Mouse (Mus musculus) ES-CJ7 (cell line): ENCODE results near the gene Tor2a.

Experiments
- DNase-seq: peaks from one replicate; pipeline ENCODE4 v3.0.0; 2011; ENCODE audit warnings: low read depth, low spot score

Tor2a gene

DNA sequence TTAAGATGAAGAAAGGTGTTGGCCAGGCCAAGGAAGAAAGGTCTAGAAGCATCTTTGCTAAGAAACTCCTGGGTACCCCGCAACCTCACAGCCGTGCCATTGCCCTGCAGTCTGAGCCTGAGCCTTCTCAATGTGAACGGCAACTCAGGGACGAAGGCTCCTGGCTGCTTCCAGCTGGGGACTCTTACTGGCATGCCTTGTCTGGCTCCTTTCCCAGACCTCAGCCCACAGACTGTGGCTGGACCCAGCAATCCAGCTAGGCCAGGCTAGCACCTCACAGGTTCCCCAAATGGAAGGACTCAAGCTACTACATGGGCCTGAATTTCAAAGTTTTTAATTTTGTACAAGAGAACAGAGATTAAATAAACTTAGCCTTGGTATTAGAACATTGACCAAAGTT is 4.8 kb downstream of the Tor2a start:
- DNase-seq, result no peak

DNA sequence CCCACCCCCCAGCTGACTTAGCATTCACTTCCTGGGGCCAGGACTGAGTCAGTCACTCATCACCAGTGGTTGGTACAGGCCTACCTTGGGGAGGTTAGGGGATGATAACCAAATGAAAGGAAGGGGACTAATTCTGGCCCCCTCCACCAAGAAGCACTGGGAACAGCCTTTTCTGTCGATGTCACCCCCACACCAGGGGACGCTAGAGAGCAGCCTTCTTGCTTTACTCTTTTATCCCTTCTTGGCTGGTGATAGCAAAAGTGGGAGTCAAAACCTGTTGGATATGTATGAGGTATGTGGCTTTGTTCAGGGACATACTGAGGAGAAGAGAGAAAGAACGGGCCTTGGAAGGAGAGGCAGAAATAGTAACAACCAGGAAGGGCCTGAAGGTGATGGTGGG is 6.3 kb downstream of the Tor2a start:
- no peak for DNase-seq

DNA sequence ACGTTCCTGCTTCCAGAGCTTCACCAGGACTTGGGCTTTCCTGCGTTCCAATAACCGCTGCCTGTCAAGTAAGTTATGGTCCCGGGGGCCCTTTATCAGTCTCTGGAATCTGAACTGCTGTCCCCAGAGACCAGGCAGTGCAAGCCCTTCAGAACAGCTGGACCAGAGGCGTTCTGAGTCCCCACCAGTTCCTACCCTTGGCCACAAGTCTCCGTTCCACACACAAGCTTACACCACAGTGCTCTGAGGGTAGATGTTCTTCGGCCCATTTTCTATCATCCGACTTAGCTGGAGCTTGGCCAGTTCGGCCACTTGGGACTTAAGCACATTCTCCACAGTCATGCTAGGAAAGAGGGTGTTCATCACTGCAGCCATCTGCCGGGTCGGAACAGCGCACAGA is 10.2 kb downstream of the Tor2a start:
- DNase-seq, result no peak

DNA sequence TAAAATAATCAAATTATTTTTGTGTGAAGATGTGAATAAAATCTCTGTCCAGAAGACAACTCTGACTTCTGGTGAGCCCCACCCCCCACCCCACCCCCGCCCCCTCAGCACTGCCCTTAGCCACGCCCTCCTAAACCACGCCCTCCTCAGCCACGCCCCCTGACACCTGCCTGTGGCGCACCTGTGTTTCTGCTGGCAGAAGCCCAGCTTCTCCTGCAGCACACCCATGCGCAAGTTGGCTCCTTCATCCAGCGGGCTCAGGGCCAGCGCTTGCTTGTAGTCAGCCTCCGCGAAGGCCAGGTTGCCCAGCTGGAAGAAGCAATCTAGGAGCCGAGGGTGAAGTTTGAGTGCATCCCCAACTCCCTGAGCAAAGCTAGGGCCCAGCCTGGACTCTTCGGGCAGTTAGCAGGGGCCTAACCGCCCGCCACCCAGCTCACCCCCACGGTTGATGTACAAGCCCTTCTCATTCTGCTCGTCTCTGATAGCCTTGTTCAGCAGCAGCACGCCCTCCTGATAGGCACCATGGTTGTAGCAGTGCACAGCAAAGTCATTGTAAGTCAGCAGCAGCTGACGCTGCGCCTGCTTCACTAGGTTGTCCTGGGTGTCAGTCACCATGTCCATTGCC is 11.7 kb downstream of the Tor2a start:
- peak; percentile 46 for DNase-seq

DNA sequence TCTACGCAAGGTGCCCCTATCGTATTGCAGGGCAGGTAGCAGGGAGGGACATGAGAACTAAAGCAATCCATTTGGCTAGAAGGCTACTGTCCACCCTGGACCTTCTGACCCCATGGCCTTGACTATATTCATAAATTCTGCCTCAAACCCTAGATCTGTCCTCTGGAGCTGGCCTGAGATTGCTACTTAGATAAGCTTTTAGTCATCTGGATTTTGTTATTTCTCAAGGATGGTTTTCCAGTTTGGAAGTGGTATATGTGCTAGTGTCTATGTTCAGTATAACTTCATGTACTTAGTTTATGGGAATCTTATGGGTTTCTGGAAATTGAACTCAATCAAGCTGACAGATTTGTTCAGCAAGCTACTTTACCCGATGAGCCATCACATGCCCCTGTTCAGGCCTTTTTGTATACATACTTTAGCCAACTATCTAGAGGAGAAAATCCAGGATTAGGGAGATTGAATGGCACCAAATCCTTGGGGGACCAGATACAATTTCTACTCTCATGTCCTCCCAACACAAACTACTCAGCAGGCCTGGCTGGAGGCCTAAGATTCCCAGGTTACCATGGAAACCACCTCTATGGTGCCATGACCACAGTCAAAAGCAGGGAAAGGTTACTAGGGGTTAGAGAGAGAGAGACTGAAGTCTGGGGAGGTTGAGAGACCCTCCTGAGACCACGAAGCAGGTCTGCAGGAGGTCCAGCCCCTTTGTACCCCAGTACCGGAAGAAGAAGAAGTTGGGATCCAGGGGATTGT is 12.5 kb downstream of the Tor2a start:
- DNase-seq, result no peak

DNA sequence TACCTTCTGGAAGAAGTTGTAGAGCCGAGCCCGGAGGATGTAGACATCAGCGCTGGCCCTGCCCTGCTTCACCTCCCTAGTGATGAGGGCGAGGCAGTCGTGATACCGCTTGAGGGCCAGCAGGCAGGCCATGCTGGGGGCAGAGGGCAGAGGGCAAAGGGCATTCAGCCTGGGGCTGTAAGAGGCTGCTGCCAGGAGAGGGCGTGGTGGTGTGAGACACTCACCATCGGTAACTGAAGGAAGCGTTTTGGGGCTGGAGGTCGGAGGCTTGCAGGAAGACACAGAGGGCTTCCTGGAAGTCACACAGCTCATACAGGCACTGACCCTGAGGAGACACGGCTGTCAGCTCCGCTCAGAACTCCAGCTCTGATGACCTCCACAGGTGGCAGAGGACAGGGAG is 14.9 kb downstream of the Tor2a start:
- DNase-seq, result peak; percentile 52

DNA sequence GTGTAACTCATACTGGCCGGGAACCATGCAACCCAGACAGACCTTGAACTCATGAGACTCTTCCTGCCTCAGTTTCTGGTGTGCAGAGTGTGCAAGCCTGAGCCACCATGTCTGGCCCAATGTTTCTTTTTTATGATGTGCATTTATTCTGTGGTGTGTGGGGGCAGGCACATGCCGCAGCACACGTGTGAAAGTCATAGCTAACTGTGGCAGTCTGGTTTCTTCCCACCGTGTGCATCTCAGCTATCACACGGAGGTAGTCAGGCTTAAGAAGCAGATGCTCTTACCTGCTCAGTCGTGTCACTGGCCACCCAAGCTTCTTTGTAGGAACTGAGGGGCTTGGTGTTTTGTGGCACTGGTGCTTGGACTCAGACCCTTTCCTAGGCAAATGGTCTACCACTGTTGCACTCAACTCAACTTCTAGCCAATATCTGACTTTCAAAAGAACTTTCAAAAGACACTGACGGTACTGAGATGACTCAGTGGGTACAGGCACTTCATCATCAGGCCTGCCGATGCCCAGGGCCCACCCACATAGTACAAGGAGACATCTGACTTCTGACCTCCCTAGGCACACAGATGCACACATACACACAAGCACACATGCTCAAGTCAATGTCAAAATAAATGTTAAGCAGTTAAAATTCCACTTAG is 15.7 kb downstream of the Tor2a start:
- no peak for DNase-seq

DNA sequence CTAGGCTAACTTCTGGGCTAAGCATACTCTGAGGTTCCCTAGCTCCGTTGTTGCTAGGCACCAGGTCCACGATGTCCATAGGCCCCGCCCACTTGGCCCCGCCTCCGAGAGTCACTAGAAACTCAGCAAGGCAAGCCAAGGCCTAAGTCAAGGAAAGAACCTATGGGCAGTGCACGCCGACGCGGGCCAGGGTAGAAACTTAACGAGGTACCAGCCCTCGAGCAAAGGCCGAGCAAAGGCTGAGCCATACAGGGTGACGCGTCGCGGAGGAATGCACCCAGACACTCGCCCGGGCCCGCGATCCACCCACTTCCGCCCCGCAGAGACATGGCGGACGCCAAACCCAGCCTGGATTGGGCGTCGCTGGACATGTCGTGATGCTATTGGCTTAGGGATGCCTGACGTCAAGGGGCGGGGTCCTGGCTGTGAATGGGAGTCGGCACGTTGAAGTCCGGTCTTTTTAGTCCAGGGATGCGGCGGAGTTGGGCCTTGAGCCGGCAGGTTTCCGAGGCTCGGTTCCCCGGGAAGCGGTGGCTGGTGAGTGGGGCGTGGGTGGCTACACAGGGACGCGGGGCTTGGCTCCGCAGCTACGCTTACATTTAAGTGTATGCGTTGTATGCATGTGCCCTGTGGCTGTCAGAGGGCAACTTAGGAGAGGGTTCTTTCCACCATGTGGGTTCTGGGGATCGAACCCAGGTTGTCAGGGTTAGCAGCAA is 18.5 kb downstream of the Tor2a start, which contains the start of the genes Ttc16 and Ptrh1:
Gene Ttc16 (minus strand): TSS at position 275 of the 716 bp plus-strand sequence.
Gene Ptrh1 (plus strand): TSS at position 428 of the 716 bp plus-strand sequence.
- peak; percentile 96 for DNase-seq

DNA sequence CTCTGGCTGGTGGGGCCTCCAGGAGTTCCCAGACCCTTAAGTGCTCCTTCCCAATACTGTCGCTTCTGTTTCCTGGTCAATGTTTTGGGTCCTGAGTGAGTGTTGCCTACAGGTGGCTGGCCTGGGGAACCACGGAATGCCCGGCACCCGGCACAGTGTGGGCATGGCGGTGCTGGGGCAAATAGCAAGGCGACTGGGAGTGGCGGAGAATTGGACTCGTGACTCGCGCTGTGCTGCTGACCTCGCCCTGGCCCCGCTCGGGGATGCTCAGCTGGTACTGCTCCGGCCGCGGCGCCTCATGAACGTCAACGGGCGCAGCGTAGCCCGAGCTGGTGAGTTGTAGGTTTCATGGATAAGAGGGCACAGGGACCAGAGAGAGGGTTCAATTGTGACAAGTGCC is 19.2 kb downstream of the Tor2a start:
- DNase-seq, result no peak

DNA sequence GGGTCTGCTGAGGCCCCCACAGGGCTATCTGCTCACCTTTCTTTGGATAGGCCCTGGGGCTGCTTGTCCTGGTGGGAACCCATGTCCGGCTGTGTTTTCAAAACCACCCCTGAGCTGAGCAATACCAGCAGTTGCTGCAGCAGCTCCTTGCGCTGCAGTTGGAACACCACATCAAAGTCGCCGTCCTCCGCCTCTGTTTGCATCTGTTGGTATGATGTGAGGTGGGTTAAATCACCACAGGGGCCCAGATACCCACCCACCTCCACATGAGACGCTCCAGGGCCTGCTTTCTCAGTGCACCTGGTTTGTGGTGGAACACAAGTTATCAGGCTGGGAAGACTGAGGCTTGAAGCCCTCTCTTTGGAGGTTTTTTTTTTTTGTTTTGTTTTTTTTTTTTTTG is 21.0 kb downstream of the Tor2a start:
- no peak for DNase-seq

DNA sequence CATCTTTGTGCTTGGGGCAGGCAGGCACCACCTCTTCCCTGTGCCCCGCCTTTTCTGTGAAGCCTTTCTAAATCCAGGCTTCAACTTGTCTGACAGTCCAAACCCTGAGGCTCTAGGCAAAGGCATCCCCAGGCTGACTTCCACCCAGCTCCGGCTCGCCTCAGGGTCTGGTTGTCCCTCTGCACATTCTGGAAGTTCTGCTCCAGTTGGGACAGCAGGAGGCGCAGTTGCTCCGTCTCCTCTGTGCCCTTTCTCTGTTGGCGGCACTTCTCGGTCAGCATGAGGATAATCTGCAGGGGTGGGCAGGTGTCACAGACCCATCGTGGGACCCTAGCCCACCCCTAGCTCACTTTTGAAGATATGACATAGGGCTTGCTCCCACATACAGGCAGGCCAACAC is 22.1 kb downstream of the Tor2a start:
- DNase-seq, result peak; percentile 77

DNA sequence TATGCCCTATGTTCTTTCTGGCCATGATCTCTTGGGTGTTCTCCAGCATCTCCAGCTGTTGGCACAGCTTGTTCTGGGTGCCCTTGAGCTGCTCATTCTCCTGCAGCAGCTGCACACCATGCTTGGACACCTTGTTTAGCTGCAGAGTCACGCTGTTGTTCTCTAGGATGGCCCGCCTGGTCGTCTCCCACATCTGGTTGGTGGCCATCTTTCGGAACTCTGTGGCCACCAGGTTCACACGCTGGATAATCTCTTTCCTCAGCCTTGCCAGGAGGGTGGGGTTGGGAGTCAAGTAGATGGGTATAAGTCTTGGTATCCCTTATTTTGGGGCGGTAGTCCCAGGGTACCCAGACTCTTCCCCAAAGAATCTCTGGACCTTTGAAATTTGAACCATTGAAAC is 22.7 kb downstream of the Tor2a start:
- no peak for DNase-seq

DNA sequence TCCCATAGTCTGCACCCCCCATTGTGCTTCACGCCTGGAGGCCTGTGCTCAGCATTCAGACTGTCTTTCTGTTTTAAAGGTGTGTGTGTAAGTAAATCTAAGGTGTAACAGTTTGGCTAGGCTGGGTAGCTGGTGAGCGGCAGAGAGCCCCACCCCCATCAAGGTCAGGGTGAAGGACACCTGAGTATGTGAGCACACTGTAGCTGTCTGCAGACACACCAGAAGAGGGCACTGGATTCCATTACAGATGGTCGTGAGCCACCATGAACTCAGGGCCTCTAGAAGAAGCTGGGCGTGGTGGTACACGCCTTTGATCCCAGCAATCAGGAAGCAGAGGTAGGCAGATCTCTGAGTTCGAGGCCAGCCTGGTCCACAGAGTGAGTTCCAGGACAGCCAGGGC is 24.7 kb downstream of the Tor2a start:
- DNase-seq, result peak; percentile 80

DNA sequence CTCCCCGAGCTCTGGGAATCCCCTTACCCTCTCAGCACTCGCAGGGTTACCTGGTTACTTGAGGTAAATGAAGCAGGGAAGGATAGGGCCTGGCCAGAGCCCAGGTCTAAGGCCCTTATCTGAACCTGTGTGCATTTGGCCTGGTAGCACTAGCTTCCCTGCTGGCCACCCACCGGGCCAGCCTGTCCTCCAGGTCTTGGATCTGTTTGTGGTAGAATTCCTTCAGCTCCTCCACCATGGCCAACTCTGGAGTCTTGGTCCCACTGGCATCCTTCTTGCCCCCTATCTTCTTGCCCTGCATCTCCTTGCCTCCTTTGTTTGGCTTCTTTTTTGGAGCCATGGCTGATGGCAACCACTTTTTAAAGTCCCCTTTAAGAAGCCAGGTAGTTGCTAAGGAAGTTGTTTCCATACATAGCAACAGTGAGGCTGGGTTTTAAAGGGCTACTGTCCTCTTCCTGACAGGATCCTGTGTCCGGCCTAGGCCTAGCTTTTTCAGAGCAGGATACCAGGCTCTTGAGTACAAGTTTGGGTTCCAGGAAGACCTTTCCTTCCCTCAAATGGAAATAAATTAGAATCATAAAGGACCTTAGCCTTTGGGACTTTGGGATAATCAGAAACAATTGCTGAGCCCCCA is 27.1 kb downstream of the Tor2a start, which contains the start of gene Cfap157:
Gene Cfap157 (minus strand): TSS at position 381 of the 634 bp plus-strand sequence.
- DNase-seq, result no peak

DNA sequence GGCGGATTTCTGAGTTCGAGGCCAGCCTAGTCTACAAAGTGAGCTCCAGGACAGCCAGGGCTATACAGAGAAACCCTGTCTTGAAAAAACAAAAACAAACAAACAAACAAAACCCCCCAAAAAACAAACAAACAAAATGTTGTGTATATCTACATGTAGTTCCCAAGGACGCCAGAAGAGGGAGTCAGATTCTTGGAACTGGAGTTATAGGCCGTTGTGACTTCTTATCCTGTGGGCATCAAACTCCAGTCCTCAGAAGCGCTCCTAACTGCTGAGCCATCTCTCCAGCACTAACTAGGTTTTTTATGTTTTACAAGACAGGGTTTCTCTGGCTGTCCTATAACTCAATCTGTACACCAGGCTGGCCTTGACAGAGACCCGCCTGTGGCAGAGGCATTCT is 30.1 kb downstream of the Tor2a start:
- peak; percentile 45 for DNase-seq

DNA sequence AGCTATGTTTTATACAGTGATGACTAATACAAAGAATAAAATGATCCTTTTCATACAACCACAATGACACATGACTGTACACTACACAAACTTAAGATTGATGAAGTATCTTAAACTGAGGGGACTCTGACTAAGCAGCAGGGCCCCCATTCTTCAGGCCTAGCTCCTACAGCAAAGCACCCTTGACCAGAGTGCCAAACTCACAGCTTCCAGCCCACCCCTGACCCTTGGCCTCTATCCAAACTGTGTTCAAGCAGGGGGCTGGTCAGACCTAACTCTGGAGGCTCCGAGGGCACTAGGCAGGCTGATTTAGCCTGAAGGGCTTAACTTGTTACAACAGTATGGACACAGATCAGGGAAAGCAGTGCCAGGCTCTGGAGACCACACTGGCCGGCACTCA is 31.5 kb downstream of the Tor2a start:
- no peak for DNase-seq

DNA sequence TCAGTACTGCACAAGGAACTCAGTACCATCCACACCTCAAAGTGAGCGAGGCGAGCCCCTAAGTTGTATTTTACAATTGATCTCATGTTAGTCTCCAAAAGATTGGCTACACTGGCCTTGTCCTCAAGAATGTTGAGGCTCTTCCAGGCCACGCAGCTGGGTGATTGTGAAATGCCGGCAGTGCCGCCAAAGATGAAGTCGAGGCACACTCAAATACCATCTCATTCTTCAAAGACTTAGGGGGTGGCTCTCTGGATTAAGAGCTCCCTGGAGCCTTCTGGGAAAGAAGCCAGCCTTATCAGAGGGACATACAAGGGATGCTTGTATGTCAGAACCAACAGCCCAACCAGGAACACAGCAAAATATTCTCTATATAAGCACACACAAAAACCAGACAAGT is 34.3 kb downstream of the Tor2a start:
- DNase-seq, result no peak

DNA sequence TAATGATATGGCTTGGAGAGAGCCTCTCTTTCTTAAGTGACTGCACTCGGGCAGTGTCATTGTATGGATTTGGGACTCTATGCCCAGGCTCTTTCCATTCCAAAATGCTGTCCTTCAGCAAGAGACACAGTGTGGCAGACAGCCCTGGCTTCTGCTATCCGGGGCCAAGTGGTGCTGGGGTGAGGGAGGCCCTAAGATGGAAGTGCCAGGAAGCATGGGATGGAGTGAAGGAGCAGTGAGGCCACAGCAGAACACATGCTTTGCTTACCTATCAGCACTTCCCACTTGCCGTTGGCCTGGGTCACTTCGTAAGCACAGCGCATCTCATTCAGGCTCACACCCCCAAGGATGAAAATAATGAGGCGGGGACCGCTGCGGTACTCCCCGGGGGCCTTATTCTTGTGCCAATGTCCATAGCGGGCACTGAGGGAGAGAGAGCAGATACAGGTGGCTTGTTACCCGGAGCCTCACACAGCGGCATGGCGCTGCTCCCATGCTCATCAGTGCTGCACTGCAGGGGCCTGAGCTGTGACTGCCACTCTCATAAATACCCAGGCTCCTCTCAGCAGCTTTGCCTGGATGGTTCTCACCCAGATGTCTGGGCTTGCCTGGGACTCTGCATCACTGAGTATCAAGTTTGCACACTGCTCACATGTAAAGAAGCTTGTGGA is 38.8 kb downstream of the Tor2a start:
- no peak for DNase-seq

DNA sequence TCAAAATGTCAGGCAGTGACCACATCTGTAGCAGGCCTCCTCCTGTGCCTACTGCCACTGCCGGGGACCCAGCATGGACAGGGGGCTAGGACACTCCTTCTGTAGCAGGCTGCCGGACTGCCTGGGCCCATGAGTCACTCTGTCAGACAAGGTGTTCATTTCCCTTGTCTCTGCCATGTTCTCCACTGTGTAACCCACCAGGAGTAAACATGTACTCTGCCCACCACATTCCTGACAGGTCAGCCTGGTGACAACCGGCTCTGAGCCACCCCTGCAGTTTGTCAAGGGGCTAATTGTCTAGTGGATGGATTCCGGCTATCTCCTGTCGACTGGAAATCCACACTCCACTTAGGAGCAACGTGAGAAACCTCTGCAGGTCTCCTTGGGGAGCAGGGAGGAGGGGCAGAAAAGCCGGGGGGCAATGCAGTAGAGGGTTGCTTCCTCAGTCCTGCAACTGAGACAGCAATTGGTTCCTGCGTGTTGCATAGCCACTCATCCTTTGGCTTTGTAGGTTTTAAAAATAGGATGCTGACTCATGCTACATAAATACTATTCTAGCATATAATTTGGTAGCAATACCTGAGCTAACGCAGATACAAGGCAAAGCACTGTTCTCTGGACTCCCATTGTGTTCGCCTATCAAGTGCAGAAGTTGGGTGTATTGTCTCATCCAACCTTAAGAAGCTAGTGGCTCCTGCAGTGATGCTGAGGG is 41.4 kb downstream of the Tor2a start:
- no peak for DNase-seq

DNA sequence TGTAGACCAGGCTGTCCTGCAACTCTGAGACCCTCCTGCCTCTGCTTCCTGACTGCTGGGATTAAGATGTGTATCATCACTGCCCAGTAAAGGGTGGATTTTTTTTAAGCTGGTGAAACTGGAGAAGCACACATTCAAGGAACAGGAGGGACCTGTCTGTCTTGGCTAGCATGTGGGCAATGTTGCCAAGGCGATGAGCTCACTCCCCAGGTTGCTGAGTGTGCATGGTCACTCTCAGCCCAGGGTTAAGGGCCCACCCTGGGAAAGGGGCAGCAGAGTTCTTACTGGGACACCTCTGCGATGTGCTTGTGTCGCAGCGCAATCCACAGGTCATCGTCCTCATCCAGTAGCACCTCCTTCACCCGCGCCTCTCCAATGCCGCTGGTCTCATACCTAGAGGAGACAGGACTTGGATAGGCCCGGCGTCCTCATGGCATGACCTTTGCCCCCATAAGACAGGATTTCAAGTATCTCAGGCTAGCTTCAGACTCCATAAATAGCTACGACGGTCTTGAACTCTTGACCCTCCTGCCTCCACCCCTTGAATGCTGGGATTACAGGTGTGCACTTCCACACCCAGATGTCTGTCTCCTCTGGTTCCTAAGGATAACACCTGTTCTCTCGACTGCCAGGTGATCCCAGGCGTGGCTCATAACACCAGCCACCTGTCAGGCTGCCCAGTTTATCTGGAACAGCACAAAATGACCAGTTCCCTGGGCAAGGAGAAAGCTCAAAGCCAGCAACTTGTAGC is 52.0 kb downstream of the Tor2a start:
- no peak for DNase-seq
